Mouse (Mus musculus) liver, embryonic 16.5 days (tissue): ENCODE measurements at regions not wholly inside any gene's neighbourhood (a gene's known extent, or its start where the extent isn't known, plus 50 kb on each side); places are given as distances from the start of the nearest gene placed in this dataset.
A peak's percentile ranks its signal among the peaks of the same experiment; 100 is the strongest.

Source experiments
- ATAC-seq: fragments of 200-750 bp; cut with Nextera tagmentation; 2 replicates; pipeline ENCODE4 v1.8.0; 2017; ENCODE audit warnings: low read depth, mild to moderate bottlenecking, moderate number of reproducible peaks, moderate library complexity
- H3K27ac ChIP-seq: fragments of 300-500 bp; sonication (generic); 2 replicates; pipeline ENCODE4 v1.5.1; 2014; ENCODE audit warnings: mild to moderate bottlenecking, low read length
- H3K27me3 ChIP-seq: fragments of 300-500 bp; sonication (generic); 2 replicates; pipeline ENCODE4 v1.6.1; 2014; ENCODE audit warnings: low read depth, low read length, mixed read lengths; ENCODE audit not compliant: control insufficient read depth, insufficient read depth
- H3K36me3 ChIP-seq: fragments of 300-500 bp; sonication (generic); 2 replicates; pipeline ENCODE4 v1.6.1; 2014; ENCODE audit warnings: mild to moderate bottlenecking; ENCODE audit not compliant: control insufficient read depth, insufficient read depth
- H3K4me1 ChIP-seq: fragments of 300-500 bp; sonication (generic); 2 replicates; pipeline ENCODE4 v1.6.1; 2014; ENCODE audit warnings: low read depth, low read length, mixed read lengths; ENCODE audit not compliant: control insufficient read depth
- H3K4me2 ChIP-seq: fragments of 300-500 bp; sonication (generic); 2 replicates; pipeline ENCODE4 v1.6.1; 2014; ENCODE audit warnings: low read depth, low read length, mixed read lengths
- H3K4me3 ChIP-seq: fragments of 300-500 bp; sonication (generic); 2 replicates; pipeline ENCODE4 v1.5.1; 2014; ENCODE audit warnings: low read depth, mild to moderate bottlenecking, low read length
- H3K9ac ChIP-seq: fragments of 300-500 bp; sonication (generic); 2 replicates; pipeline ENCODE4 v1.6.1; 2014; ENCODE audit warnings: low read depth, low read length
- H3K9me3 ChIP-seq: fragments of 300-500 bp; sonication (generic); replicated peaks from 2 replicates; pipeline ENCODE4 v1.6.1; 2016; ENCODE audit warnings: low read length; ENCODE audit not compliant: control insufficient read depth
- WGBS: fragments of 180-500 bp; shearing (Covaris S2); extraction: QIAGEN DNeasy Blood & Tissue Kit; methylation state at CpG from one replicate; pipeline ENCODE4 v1.1.7; 2014; ENCODE audit not compliant: insufficient replicate concordance; 5-methylcytosine and 5-hydroxymethylcytosine counted together

- H3K36me3 ChIP-seq, result no peaks in the 10 kb centered on the region
- 40% methylated on average over 3 of the region's 3 CpGs for WGBS
- no peaks in the 10 kb centered on the region; the same call in 1 of the 2 replicates for H3K4me1 ChIP-seq
- H3K27me3 ChIP-seq, result no peaks in the 10 kb centered on the region
- no peak overlapping the region for H3K27ac ChIP-seq
- H3K4me2 ChIP-seq, result no peak overlapping the region
- H3K9me3 ChIP-seq, result no peaks in the 10 kb centered on the region
- no peak overlapping the region for H3K9ac ChIP-seq
- no peak overlapping the region for H3K4me3 ChIP-seq
- no peak for ATAC-seq
Observed at GRCm38 (mm10) chr4:154726636-154727045, 59.0 kb upstream of the Actrt2 start.

DNA sequence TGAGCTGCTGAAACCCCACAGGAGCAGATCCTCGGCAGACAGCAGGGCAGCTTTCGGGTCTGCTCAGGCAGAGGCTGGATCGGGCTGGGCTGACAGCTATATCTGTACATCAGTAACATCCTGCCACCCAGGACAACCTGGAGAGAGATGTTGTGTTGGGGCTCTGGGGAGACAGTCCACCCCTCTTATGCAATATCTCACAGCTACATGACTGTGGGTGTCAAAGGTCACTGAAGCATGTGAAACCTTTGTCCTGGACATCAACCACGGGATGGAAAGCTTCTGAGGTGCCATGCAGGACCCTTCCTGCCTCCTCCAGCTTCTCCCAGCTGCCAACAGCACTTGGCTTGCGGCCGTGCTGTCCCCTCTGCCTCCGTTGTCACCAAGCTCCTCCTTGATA, 60.3 kb upstream of the Actrt2 start:
- Histone ChIP-seq H3K36me3 (no peaks in the 10 kb centered on the region), H3K4me2 (no peak overlapping the region), H3K27ac (no peak overlapping the region), H3K4me1 (no peaks in the 10 kb centered on the region; the same call in 1 of the 2 replicates), H3K27me3 (no peaks in the 10 kb centered on the region), H3K9ac (no peak overlapping the region), H3K4me3 (no peak overlapping the region), H3K9me3 (no peaks in the 10 kb centered on the region)
- 55% methylated on average over 7 of the region's 7 CpGs for WGBS
- peak; percentile 56; the same call in 1 of the 2 replicates for ATAC-seq

- Histone ChIP-seq H3K9me3 (no peaks in the 10 kb centered on the region), H3K27ac (no peak overlapping the region), H3K4me3 (no peak overlapping the region), H3K27me3 (no peaks in the 10 kb centered on the region), H3K9ac (no peak overlapping the region), H3K36me3 (no peaks in the 10 kb centered on the region), H3K4me2 (no peak overlapping the region), H3K4me1 (no peaks in the 10 kb centered on the region; the same call in 1 of the 2 replicates)
- no peak for ATAC-seq
- WGBS, result 75% methylated on average over 5 of the region's 5 CpGs
Observed at GRCm38 (mm10) chr4:154730646-154731045, 63.0 kb upstream of the Actrt2 start.

DNA sequence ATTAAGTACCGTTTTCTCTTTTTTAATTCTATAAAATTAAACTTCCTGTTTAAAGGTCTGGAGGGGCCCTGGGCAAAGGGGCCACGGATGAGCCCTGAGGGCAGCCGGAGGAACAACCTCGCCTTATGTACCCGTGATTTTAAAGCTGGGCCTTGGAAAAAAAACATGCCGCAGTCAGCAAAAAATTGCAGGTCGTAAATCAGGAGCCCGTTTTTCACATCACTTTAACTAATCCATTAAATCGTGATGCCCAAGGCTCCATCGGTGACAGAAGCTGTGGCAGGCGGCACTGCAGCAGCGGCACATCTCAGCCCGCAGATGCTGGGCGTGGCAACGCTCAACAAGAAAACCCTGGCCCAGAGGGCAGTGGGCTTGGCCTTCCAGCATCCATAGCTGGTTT, 63.7 kb upstream of the Actrt2 start:
- H3K4me2 ChIP-seq, result no peak overlapping the region
- no peaks in the 10 kb centered on the region; the same call in 1 of the 2 replicates for H3K4me1 ChIP-seq
- H3K27me3 ChIP-seq, result no peaks in the 10 kb centered on the region
- no peak overlapping the region for H3K9ac ChIP-seq
- no peak overlapping the region for H3K27ac ChIP-seq
- H3K9me3 ChIP-seq, result no peaks in the 10 kb centered on the region
- no peak overlapping the region for H3K4me3 ChIP-seq
- no peak for ATAC-seq
- no peaks in the 10 kb centered on the region for H3K36me3 ChIP-seq
- WGBS, result 57% methylated on average over 15 of the region's 15 CpGs

- Histone ChIP-seq H3K9me3 (no peaks in the 10 kb centered on the region), H3K4me3 (no peak overlapping the region), H3K27me3 (no peaks in the 10 kb centered on the region), H3K4me1 (no peaks in the 10 kb centered on the region), H3K27ac (no peak overlapping the region), H3K9ac (no peak overlapping the region), H3K36me3 (no peaks in the 10 kb centered on the region), H3K4me2 (no peak overlapping the region)
- ATAC-seq, result no peak
- WGBS, result 71% methylated on average over 6 of the region's 6 CpGs
Observed at GRCm38 (mm10) chr4:154736071-154736470, 68.4 kb upstream of the Actrt2 start.

DNA sequence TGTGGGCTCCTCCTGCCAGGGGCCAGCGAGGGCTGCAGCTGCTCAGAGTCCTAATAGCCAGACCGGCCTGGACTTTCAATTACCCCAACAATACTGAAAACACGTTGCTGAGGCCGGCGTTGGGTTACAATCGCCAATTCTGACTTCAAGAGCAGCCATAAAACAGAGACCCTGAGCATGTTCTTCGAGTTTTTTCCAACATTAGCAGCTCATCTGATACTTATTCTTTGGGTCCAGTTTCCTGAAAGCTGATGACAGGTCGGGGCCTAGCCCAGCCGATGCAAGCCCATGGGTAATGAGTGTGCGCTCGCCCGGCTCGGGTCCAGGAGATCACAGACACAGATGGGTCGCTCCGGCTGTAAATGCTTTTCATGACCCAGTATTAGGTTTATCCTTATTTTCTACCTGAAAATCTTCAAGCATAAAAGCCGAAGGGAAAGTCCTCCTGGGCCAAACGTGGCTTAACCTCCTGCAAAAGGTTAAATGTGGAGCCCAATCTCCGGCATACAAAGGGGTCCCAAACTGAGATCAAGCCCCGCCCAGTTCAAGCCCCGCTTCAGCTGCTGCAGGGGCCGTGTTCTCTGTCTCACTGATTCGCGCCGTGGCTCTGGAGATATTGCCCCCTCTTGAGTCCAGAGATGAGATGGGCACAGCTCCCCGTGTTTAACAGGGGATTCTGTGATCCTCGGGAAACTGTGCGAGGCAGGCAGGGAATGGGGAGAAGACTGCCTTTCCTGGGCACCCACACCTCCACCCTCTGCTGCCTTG, 73.6 kb upstream of the Actrt2 start:
- Histone ChIP-seq H3K36me3 (no peaks in the 10 kb centered on the region), H3K4me1 (no peaks in the 10 kb centered on the region), H3K27me3 (no peaks in the 10 kb centered on the region), H3K27ac (no peak overlapping the region), H3K4me2 (no peak overlapping the region), H3K9ac (no peak overlapping the region), H3K9me3 (no peaks in the 10 kb centered on the region), H3K4me3 (no peak overlapping the region)
- WGBS, result 55% methylated on average over 27 of the region's 27 CpGs
- no peak for ATAC-seq

DNA sequence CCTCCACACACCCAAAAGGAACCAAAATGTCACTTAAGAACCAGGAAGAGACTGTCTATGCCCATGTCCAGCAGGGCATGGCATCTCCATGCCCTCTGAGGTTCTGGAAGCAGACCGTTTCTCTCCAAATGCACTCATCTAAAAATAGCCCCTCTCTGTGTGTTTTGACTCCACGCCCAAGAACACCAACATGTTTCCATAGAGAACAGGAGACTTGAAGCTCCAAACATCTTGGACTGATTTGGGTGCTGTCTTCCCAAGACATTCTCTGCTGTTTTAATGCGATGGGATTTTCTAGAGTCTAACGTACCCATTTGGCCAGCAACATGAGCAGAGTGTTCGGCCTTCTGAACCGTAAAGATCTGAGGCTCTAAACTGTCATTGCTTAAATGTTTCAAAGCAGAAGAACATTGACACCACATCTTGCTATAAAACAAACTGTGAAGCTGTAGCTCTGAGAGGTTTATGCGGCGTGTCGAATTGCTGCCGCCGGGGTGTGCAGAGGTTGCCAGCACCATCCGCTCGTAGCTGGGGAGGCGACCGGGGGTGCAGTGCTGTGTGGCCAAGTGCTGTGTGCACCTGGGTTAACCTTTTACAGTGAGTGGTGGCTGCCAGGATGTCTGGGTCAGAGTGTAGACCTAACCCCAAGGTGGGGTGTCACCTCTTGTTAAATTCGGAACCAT, 78.8 kb upstream of the Actrt2 start:
- WGBS, result 76% methylated on average over 16 of the region's 16 CpGs
- Histone ChIP-seq H3K27ac (no peak overlapping the region), H3K36me3 (no peaks in the 10 kb centered on the region)

GRCm38 (mm10) chr4:154747006-154747343, 79.3 kb upstream of the Actrt2 start:
- Histone ChIP-seq H3K27ac (no peak overlapping the region), H3K9me3 (no peaks in the 10 kb centered on the region), H3K4me3 (no peak overlapping the region), H3K36me3 (no peaks in the 10 kb centered on the region), H3K9ac (no peak overlapping the region), H3K4me2 (no peak overlapping the region), H3K4me1 (no peaks in the 10 kb centered on the region), H3K27me3 (no peaks in the 10 kb centered on the region)
- 56% methylated on average over 4 of the region's 4 CpGs for WGBS
- ATAC-seq, result no peak

More for the DNA sequence above, 78.8 kb upstream of the Actrt2 start:
- Histone ChIP-seq H3K4me1 (no peaks in the 10 kb centered on the region), H3K4me2 (no peak overlapping the region), H3K9ac (no peak overlapping the region), H3K27me3 (no peaks in the 10 kb centered on the region), H3K4me3 (no peak overlapping the region), H3K9me3 (no peaks in the 10 kb centered on the region)
- no peak for ATAC-seq

DNA sequence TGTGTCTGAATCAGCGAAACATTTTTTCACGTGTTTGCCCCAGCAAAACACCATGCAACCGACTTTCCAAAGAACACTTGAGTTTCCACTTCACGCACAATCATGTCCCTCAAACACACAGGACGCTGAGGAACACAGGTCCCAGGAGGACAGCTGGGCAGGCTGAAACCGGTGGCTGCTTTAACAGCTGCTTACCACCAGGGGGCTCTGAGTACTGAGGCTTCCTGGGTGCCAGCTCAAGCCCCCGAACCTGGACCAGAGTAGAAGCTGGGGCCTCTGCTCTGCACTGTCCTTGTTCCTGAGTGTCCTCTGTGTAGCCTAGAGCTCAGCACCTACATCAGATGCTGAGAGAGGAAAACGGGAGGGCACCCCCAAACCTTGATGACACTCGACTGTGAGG, 81.5 kb upstream of the Actrt2 start:
- no peak overlapping the region for H3K27ac ChIP-seq
- 39% methylated on average over 9 of the region's 9 CpGs for WGBS
- no peak overlapping the region for H3K4me2 ChIP-seq
- H3K9ac ChIP-seq, result no peak overlapping the region
- H3K4me3 ChIP-seq, result no peak overlapping the region
- H3K4me1 ChIP-seq, result no peaks in the 10 kb centered on the region
- no peaks in the 10 kb centered on the region for H3K27me3 ChIP-seq
- H3K9me3 ChIP-seq, result no peaks in the 10 kb centered on the region
- H3K36me3 ChIP-seq, result no peaks in the 10 kb centered on the region
- no peak for ATAC-seq
